Mouse (Mus musculus): ENCODE measurements around the gene Otx1. TPM values are rescaled to one million over a fixed set of nuclear protein-coding genes. Genes with fewer than 3 reads are reported as not detected.

The Otx1 gene
- 0.06 TPM in 1 of 2 replicates, not detected in the other for polyA plus RNA-seq (2012; rRNA removed)

GRCm38 (mm10) chr11:22002783-22003340 is at the start of gene Otx1:
Gene Otx1, minus strand, starts transcription at chr11:22002897.

